Mouse (Mus musculus): ENCODE measurements around the gene Med17.

DNA sequence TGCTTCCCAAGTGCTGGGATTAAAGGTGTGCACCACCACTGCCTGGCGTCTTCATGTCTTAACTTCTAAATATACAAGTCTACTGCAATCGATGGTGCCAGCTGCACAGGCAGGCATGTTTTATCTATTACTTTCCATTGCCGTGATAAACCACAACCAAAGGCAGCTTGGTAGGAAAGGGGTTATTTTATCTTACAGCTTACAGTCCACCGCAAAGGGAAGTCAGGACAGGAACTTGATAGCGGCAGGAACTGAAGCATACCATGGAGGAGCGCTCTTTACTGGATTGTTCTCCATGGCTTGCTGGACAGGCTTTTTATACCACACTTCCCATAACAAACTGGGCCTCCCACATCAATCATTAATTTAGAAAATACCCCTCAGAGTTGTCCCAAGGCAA, 9.5 kb upstream of the Med17 start:
- TF ChIP-seq CTCF (IDR thresholded peaks at IDR 0.05; ENCODE audit: low read depth, low read length), result no peak
- no peak for TF ChIP-seq GATA1 (IDR thresholded peaks at IDR 0.05; ENCODE audit: borderline replicate concordance, low read length)
- TF ChIP-seq POLR2AphosphoS5 (IDR thresholded peaks at IDR 0.05; ENCODE audit: insufficient replicate concordance, low read depth, low read length), result no peak
- TF ChIP-seq TAL1 (conservative IDR thresholded peaks at IDR 0.05; ENCODE audit: low read depth, low read length), result peak; percentile 76
- TF ChIP-seq GATA2 (IDR thresholded peaks at IDR 0.05; ENCODE audit: borderline replicate concordance, low read depth, low read length), result no peak
